Mouse (Mus musculus) brain, embryonic 14.5 days (tissue): ENCODE measurements around the gene Gm5269.

Experiments
- CTCF ChIP-seq: fragments of 200-500 bp; IDR thresholded peaks from 2 replicates; pipeline ENCODE4 v1.5.1; 2012; ENCODE audit warnings: inconsistent platforms, mild to moderate bottlenecking, moderate library complexity, borderline replicate concordance; ENCODE audit not compliant: insufficient read depth, insufficient read length; ENCODE audit errors: extremely low read depth
- POLR2A ChIP-seq: fragments of 200-500 bp; IDR thresholded peaks from 2 replicates; pipeline ENCODE4 v1.6.1; 2012; ENCODE audit warnings: mild to moderate bottlenecking, inconsistent platforms, borderline replicate concordance; ENCODE audit not compliant: poor library complexity, insufficient read depth, insufficient read length, severe bottlenecking; ENCODE audit errors: extremely low read depth

GRCm38 (mm10) chr1:45916174-45916573 lies 26.1 kb upstream of the Gm5269 start:
- TF ChIP-seq CTCF: no peak
- TF ChIP-seq POLR2A: no peak
